Mouse (Mus musculus): ENCODE results near the gene Snap47. TPM values are rescaled to one million over a fixed set of nuclear protein-coding genes. Genes with fewer than 3 reads are reported as not detected.

Gene Snap47
- total RNA-seq, 2 experiments from 2014 or later, result 267 to 307 TPM

GRCm38 (mm10) chr11:59423010-59423588 is 27.9 kb downstream of the Snap47 start:
- DNase-seq, result no peak
- intact Hi-C loops (cut with DNase I), result no loop called here

DNA sequence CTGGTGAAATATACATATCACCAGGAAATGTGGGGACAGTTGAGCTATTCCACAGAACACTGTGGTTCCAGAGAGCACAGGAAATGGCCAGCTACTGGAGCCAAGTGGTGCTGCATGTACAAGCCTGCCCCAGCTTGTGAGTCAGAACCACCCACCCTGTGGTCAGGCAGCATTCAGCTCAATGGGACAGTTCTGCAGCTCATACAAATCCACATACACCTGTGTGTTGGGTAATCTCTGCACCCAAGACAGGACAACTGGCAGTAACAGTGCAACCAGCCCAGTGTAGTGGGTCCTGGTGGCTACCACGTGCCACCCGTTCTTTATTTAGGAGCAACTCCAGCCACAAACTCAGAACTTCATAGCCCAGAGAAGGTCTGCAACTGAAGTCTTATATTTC is 29.0 kb downstream of the Snap47 start:
- intact Hi-C loops (cut with DNase I), result no loop called here
- DNase-seq, result no peak

GRCm38 (mm10) chr11:59421436-59421835 is 29.6 kb downstream of the Snap47 start:
- intact Hi-C loops (cut with DNase I), result no loop called here
- DNase-seq, result no peak

GRCm38 (mm10) chr11:59418708-59419107 is 32.3 kb downstream of the Snap47 start:
- DNase-seq, result no peak
- intact Hi-C loops (cut with DNase I), result no loop called here

- intact Hi-C loops (cut with DNase I), result no loop called here
- DNase-seq, result no peak
Observed at GRCm38 (mm10) chr11:59412999-59413863, 37.8 kb downstream of the Snap47 start.

- intact Hi-C loops (cut with DNase I), result no loop called here
- no peak for DNase-seq
Observed at GRCm38 (mm10) chr11:59412058-59412457, 38.9 kb downstream of the Snap47 start.

DNA sequence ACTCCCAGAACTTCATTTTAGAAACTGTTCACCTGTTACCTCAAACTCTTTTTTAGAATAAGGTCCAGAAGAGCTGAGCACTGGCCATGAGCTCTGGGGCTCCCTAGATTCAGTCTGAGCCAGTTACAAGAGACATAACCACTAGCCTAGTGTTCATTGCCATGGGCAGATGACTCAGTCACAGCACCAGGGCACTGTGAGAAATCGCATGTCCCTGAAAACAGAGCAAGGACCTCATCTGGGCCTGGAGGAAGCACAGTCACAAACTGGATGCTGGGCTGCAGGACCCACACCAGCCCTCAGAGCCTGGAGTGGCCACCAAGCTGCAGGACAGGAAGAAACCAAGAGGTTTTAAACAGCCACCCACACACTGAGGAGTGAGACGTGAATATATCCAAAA is 40.1 kb downstream of the Snap47 start:
- intact Hi-C loops (cut with DNase I), result no loop called here
- DNase-seq, result no peak

GRCm38 (mm10) chr11:59405761-59406160 is 45.2 kb downstream of the Snap47 start:
- intact Hi-C loops (cut with DNase I), result no loop called here

GRCm38 (mm10) chr11:59400876-59401275 is 50.1 kb downstream of the Snap47 start:
- no peak for DNase-seq
- intact Hi-C loops (cut with DNase I), result no loop called here

More at GRCm38 (mm10) chr11:59405761-59406160, 45.2 kb downstream of the Snap47 start:
- no peak for DNase-seq

DNA sequence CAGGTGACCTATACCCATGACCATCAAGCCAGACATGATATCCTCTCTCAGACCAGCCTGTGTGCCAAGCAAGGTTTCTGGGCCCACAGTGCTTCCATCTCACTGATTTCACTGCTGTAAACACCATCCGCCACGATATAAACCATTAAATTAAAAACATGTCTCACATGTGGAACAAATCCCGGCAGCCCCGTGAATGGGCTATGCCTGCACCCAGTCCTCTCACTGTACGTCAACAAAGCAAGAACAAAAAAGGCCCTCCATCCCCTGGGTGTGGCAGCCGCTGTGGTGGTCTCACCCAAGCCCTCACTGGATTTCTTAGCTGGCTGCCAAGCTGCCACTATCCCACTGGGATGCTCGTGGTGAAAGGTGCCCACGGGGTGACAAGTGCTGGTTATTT is 51.2 kb downstream of the Snap47 start:
- intact Hi-C loops (cut with DNase I), result no loop called here
- no peak for DNase-seq

GRCm38 (mm10) chr11:59397536-59398371 is 53.2 kb downstream of the Snap47 start:
- no peak for DNase-seq
- intact Hi-C loops (cut with DNase I), result no loop called here

GRCm38 (mm10) chr11:59394451-59394850 is 56.5 kb downstream of the Snap47 start:
- intact Hi-C loops (cut with DNase I), result no loop called here
- no peak for DNase-seq

- intact Hi-C loops (cut with DNase I), result no loop called here
- DNase-seq, result peak; percentile 79
Observed at GRCm38 (mm10) chr11:59393591-59393990, 57.4 kb downstream of the Snap47 start.

- DNase-seq, result no peak
- intact Hi-C loops (cut with DNase I), result no loop called here
Observed at GRCm38 (mm10) chr11:59392300-59392699, 58.7 kb downstream of the Snap47 start.

- intact Hi-C loops (cut with DNase I), result no loop called here
- DNase-seq, result no peak
Observed at GRCm38 (mm10) chr11:59390470-59390869, 60.5 kb downstream of the Snap47 start.

- DNase-seq, result no peak
- intact Hi-C loops (cut with DNase I), result no loop called here
Observed at GRCm38 (mm10) chr11:59389617-59390016, 61.4 kb downstream of the Snap47 start.

GRCm38 (mm10) chr11:59388806-59389205 is 62.2 kb downstream of the Snap47 start:
- DNase-seq, result no peak
- intact Hi-C loops (cut with DNase I), result no loop called here

- no peak for DNase-seq
- intact Hi-C loops (cut with DNase I), result no loop called here
Observed at GRCm38 (mm10) chr11:59387471-59387870, 63.5 kb downstream of the Snap47 start.

- intact Hi-C loops (cut with DNase I), result no loop called here
- no peak for DNase-seq
Observed at GRCm38 (mm10) chr11:59385123-59385522, 65.9 kb downstream of the Snap47 start.

GRCm38 (mm10) chr11:59384441-59384959 is 66.5 kb downstream of the Snap47 start:
- no peak for DNase-seq
- intact Hi-C loops (cut with DNase I), result no loop called here

GRCm38 (mm10) chr11:59379547-59379946 is 71.4 kb downstream of the Snap47 start:
- DNase-seq, result no peak
- intact Hi-C loops (cut with DNase I), result no loop called here
